Mouse (Mus musculus): ENCODE measurements around the gene 2210010C04Rik.

- TF ChIP-seq POLR2A (IDR thresholded peaks at IDR 0.05; ENCODE audit: low read depth, low read length) (no peak), CTCF (IDR thresholded peaks at IDR 0.05; ENCODE audit: extremely low read depth, insufficient read depth, insufficient read length, insufficient replicate concordance) (no peak)
These were observed 8.3 kb downstream of the 2210010C04Rik start for GRCm38 (mm10) chr6:41027053-41027452.

Measured in spleen, adult 2 months (tissue).